Mouse (Mus musculus) layer of hippocampus, adult 8-10 months (tissue): ENCODE results near the gene Hist1h1d. TPM values are rescaled to one million over a fixed set of nuclear protein-coding genes. Genes with fewer than 3 reads are reported as not detected.
A peak's percentile ranks its signal among the peaks of the same experiment; 100 is the strongest.
"Not testable (repeated sequence)": the region's sequence is repeated elsewhere in the genome, so short reads cannot be mapped to it uniquely, and the experiment has no call there.

ENCODE experiments used
- DNase-seq, 2 experiments: peaks; one replicate each; pipeline ENCODE4 v3.0.0; 2022; ENCODE audit warnings: low spot score in 2 of 2
- total RNA-seq, 4 experiments: library from RNA; stranded (reverse); gene quantifications; 2 replicates each; pipeline ENCODE4 v1.2.4; 2022

Hist1h1d gene
- total RNA-seq, 4 experiments from 2014 or later = 2.5 to 3.3 (median 2.8) TPM

GRCm38 (mm10) chr13:23571504-23572217 is 18.6 kb downstream of the Hist1h1d start:
- DNase-seq = not testable (repeated sequence)

DNA sequence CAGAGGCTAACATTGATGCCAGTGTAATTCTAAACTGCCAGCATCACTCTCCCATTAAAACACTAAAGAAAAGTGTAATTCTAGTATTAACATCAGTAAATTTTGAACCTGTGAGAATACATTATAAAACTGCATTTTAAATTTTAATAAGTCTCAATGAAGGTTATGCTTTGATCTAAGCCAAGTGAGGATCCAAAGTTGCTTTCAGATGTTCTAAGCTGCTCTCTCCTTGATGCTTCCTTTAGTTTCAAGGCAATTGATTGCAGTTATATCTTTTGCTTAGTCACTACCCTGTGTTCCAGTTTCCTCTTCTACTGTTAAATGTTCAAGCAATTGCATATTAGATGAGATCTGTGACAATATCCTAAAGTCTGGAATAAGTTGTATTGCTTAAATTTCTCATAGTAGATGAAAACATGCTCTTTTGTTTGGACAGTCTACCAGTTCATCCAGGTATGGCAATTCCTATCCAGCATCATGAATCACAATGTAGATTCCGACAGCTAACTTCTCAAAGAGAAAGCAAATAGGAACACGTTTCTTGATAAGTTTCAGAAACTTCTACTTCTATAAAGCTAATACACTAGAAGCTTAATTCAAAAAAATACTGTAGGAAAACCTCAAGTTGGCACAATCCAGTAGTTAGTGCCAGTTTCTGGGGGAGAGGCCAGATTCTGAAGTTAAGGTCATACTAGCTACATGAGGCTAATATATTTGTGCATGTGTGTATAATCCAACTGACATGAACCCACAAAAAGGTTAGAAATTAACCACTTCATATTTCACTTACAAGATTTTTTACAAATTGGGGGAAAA is 19.4 kb downstream of the Hist1h1d start:
- DNase-seq = no peak

GRCm38 (mm10) chr13:23573034-23573897 is 20.2 kb downstream of the Hist1h1d start:
- DNase-seq = not testable (repeated sequence)

GRCm38 (mm10) chr13:23573898-23574524 is 20.9 kb downstream of the Hist1h1d start, which contains the start of the genes Hist1h2bf and Hist1h2ad:
Gene Hist1h2bf, minus strand, starts transcription at chr13:23574196.
Gene Hist1h2ad, plus strand, starts transcription at chr13:23574381.
- peak; percentile 93 to 97 for DNase-seq

DNA sequence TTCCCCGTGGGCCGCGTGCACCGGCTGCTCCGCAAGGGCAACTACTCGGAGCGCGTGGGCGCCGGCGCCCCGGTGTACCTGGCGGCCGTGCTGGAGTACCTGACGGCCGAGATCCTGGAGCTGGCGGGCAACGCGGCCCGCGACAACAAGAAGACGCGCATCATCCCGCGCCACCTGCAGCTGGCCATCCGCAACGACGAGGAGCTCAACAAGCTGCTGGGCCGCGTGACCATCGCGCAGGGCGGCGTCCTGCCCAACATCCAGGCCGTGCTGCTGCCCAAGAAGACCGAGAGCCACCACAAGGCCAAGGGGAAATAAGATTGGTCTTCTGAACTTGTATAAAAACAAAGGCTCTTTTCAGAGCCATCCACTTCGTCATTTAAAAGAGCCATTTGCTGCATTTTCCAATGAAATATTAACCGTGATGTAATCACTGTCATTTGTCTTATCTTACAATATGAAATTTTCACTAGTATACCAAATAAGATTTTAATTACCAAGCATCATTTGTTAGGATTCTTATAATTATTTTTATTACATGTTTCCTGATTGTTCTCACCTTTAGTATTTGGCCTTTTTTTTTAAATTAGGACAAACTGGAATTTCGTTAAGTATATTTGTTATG is 21.6 kb downstream of the Hist1h1d start:
- DNase-seq = not testable (repeated sequence)

DNA sequence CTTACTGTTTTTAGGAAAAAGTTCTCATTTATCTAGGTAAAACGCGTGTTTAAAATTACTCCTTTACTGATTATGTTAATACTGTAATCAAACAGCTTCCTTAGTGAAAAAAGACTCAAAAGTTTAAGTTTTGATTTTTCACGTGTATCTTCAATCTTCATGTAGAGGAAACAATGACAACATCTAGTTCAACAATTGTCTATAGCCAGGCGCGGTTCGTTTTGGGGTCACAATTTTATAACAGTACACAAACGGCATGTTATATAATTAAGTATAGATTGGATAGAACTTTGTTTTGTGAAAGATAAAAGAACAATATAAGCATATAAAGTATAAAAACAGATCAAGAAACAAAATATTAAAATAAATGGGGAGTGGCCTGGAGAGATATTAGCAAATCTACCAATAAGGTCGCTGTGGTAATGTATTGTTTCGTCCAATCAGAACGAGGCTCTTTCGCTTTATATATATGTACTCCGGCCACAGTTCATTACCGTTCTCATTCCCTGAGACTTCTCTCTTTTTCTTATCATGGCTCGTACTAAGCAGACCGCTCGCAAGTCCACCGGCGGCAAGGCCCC is 22.3 kb downstream of the Hist1h1d start, which contains the start of gene Hist1h3d:
Hist1h3d (plus strand) TSS at position 493 of the 581 bp plus-strand sequence.
- DNase-seq = peak; percentile 70 to 71

GRCm38 (mm10) chr13:23575864-23576313 is 22.8 kb downstream of the Hist1h1d start:
- not testable (repeated sequence) for DNase-seq

DNA sequence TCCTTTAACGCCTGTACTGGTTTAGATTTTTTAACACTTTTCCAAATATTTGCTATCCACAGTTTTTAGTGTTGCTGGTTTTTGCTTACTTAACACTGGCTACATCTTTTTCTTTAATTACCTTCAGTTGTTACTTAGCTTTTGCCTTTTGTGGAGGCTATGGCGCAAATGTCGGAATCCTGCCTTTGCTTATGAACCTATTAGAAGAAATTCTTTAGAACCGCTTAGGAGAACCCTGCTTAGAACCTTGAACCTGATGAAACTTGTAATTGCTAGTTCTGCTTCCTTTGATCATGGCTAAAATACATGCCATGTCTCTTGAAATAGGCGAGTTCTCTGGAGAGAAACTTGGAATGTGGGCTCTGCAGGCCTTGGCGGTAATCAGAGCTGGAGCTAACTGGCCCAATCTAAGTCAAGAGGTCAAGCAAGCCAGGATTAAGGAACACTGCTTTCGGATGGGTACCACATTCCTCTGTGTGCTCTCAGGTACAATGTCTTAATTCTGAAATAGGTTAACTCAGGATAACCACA is 23.4 kb downstream of the Hist1h1d start:
- no peak for DNase-seq

- no peak for DNase-seq
These were observed 24.0 kb downstream of the Hist1h1d start for GRCm38 (mm10) chr13:23576906-23577639.

- DNase-seq = no peak
These were observed 24.8 kb downstream of the Hist1h1d start for GRCm38 (mm10) chr13:23577835-23578234.

GRCm38 (mm10) chr13:23581408-23582218 is 28.6 kb downstream of the Hist1h1d start, which contains the start of gene Hist1h4d:
Gene Hist1h4d, plus strand, starts transcription at chr13:23581598.
- peak; percentile 98 for DNase-seq

GRCm38 (mm10) chr13:23582219-23583056 is 29.4 kb downstream of the Hist1h1d start:
- no peak for DNase-seq

- DNase-seq = no peak
These were observed 30.5 kb downstream of the Hist1h1d start for GRCm38 (mm10) chr13:23583387-23584068.

- DNase-seq = no peak
These were observed 31.3 kb downstream of the Hist1h1d start for GRCm38 (mm10) chr13:23584331-23584730.

DNA sequence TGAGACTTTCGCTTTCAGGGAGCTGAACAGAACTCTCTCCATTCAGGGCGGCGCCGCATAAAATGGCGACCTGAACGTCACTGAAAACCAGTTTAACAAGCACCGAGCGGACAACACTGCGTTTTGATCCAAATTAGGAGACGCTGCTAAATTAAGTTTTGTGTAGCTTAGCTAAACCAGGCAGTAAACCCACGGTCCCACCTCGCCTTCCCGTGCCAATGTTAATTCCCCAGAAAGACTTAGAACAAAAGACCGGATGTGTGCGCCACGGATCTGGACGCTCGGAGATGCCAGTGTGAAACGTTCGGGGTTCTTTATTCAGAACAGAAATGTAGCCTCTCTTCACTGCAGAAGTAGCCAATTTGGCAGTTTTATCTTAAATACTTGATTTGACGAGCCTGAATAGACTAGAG is 32.0 kb downstream of the Hist1h1d start:
- DNase-seq = peak; percentile 63 to 66

DNA sequence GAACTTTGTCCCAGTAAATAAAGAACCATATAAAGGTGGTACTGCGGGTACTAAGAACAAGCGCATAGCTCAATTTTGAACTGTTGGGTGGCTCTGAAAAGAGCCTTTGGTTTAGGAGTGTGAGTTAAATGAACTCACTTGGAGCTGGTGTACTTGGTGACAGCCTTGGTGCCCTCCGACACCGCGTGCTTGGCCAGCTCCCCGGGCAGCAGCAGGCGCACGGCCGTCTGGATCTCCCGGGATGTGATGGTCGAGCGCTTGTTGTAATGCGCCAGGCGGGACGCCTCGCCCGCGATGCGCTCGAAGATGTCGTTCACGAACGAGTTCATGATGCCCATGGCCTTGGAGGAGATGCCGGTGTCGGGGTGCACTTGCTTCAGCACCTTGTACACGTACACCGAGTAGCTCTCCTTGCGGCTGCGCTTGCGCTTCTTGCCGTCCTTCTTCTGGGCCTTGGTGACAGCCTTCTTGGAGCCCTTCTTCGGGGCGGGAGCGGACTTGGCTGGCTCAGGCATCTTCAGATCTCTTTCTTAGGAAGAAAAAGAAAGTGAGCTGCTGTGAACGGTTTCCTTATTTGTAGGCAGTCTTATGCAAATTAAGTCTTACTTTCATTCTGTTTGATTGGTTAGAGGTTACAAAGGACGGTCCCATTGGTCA is 32.5 kb downstream of the Hist1h1d start:
- DNase-seq = peak; percentile 68 to 80
